Mouse (Mus musculus) heart, postnatal 14 days (tissue): ENCODE data around the gene Ticrr. TPM values are rescaled to one million over a fixed set of nuclear protein-coding genes. Genes with fewer than 3 reads are reported as not detected.

Source experiments
- DNase-seq, 2 experiments: peaks; one replicate each; pipeline ENCODE4 v3.0.0; 2021 to 2022
- intact Hi-C: fragments of 180-260 bp; cut with DNase I; formaldehyde crosslinking; loops from one replicate; pipeline ENCODE4 v1.15.1; 2025
- long read RNA-seq, 2 experiments: library from polyadenylated mRNA; stranded (forward); transcript quantifications; one replicate each; pipeline ENCODE4 v2.0.0; 2021
- total RNA-seq, 2 experiments: library from RNA; stranded (reverse); gene quantifications; 2 replicates each; pipeline ENCODE4 v1.2.3; 2021

Gene Ticrr
- total RNA-seq, result 1 to 10 TPM in 1 of 2 experiments, under 1 TPM in 1; 0.29 to 1.2 TPM
- long read RNA-seq, experiment 1, partial matches to known transcripts, result 1 of 2 reads
- long read RNA-seq, experiment 1, other reads (novel, unspliced or antisense), result 0 of 2 reads
- long read RNA-seq, experiment 2, result 0 reads

DNA sequence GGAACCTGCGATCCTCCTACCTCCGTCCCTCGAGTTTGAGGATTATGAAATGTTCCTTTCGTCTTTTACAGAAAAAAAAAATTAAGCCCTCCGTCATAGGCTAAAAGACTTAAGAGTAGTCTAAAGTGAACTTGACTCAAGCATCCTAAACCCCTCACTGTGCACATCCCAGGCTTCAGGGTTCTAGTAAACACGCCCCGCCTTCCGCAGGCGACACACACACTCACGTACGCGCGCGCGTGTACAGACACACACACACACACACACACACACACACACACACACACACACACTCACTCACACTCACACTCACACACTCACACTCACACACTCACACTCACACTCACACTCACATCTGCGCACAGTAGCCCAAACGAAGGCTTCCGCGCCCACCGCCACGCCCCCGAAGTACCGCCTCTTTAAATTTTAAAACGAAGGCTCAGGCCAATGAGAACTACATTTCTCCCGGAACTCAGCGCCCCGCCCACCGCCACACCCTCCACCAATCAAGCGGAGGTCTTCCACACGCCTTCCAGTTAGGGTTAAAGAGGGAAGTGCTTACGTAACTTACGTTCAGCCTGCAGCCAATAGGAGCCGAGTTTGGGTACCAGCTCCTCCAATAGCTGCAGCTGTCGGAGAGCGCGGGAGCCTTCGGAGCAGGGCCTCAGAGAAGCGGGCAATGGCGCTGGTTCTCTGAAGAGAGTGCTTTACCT is at the start of gene Ticrr:
Gene Ticrr, plus strand, starts transcription at position 619 of the 713 bp plus-strand sequence.
- DNase-seq, result peak; percentile 94 to 96
- intact Hi-C loops, result no loop called here

DNA sequence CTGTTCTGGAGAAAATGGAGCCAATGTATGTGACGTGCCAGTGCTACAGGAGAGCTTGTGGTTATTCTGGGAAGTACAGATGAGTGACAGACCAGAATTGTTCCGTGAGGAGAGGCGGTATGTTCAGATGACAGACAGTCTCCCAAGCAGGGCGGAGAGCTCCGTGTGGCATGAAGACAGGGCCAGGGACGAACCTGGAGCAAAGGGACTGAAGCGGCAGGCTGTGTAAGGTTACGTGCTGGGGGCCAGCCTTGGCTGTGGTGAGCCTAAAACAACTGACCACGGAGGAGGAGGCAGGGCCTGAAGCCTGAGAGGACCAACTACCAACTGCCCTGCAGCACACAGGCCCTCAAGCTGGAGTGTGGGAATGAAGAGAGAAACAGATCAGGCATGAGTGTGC is 48.1 kb upstream of the Ticrr start:
- DNase-seq, result no peak
- intact Hi-C loops, result loop anchor here (1.0 to 5.0 kb wide), 2 partner anchors 117 to 175 kb away; no protein-coding TSS in a partner anchor

DNA sequence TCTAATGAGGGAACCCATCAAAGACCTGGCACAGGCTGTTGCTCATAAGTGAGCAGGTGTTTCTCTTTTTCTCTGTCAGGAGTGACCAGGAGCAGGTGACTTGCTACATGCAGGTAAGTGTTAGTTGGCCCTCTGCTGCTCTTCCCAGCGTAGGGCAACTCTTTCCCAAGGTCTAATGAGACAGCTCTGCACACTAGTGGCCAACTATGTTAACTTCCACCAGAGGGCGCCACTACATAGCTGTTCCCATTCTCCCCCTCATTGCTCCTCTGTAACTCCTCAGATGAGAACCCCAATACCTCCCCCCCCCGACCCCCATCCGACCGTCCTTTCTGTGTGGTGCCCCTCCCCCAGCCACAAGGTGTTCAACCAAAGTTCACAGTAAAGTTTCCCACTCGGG is 47.2 kb upstream of the Ticrr start:
- DNase-seq, result peak; percentile 44 to 71
- intact Hi-C loops, result loop anchor here (1.0 to 5.0 kb wide), 2 partner anchors 117 to 175 kb away; no protein-coding TSS in a partner anchor

DNA sequence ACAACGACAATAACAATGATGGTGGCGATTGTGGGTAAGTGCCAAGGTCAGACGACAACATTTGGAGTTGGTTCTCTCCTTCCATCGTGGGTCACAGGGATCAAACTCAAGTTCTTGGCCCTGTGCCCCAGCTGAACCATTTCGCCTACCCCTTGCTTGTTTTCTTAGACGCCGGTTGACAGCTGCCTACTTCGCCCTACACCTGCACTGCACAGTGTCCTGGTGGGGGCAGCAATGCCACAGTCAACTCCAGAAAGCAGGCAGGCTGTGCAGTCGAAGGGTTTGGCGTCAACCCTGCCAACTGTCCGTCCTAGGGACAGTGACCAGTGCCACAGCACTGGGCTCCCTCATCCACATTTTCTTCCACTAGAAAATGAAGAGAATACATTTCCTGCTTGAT is 46.7 kb upstream of the Ticrr start:
- intact Hi-C loops, result loop anchor here (5.0 kb wide), 1 partner anchor 174 kb away; no protein-coding TSS in a partner anchor

DNA sequence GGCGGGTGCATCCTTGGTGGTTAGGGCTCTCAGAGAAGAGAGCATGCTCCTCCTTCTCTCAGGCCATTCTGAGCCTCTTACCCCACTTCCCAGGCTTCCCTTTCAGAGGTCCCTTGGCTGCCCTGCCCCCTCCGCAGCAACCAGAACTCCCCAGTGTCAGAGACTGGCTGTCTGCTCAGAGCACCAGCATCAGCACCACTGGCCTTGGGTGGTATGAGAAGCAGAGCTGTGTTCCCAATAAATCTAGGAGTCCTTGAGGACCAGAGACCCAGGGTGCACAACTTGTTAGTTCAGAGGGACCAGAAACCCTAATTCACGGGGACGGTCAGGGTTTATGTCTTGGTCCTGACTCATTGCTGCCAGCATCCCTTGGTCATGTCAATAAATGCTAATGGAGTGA is 45.0 kb upstream of the Ticrr start:
- no peak for DNase-seq
- intact Hi-C loops, result no loop called here

More for the DNA sequence above, 46.7 kb upstream of the Ticrr start:
- peak; percentile 12 to 19 for DNase-seq

DNA sequence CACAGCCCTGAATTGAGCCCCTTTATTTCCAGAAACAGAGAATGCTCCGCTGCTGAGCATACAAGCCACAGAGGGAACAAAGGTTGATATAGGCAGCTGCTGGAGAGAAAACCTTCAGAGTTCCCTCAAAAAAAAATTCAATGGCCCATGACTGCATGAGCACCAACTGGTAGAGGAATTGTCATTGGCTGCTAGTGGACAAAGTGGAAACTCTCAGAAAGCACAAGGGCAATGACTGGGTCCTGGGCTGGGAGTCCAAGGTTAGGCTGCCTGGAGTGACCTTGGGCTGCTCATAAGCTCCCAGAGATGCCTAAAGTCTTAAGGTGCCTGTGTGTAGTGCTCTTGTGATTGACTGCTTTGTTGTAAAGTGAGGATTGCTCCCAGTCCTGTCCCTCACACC is 44.1 kb upstream of the Ticrr start:
- intact Hi-C loops, result no loop called here
- DNase-seq, result no peak

DNA sequence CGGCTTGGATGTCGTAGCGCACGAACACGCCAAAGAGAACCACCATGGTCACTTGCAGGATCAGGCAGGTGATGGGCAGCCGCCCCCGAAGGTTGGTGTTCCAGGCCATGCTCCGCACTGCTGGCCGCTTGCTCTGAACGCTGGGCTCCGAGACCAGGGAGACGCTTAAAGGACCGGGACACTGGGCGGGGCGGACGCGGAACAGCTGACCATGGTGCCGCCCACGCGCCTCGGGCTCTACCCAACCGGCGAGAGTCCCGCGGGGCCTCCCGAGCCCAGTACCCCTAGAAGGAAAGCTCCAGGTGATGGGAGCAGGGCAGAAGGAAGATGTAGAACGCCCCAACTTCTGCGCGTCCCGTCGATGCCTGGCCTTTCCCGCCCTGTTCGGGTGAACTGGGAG is 42.6 kb upstream of the Ticrr start, which contains the start of gene Rhcg:
Gene Rhcg, minus strand, starts transcription at position 240 of the 400 bp plus-strand sequence.
- DNase-seq, result no peak
- intact Hi-C loops, result no loop called here

DNA sequence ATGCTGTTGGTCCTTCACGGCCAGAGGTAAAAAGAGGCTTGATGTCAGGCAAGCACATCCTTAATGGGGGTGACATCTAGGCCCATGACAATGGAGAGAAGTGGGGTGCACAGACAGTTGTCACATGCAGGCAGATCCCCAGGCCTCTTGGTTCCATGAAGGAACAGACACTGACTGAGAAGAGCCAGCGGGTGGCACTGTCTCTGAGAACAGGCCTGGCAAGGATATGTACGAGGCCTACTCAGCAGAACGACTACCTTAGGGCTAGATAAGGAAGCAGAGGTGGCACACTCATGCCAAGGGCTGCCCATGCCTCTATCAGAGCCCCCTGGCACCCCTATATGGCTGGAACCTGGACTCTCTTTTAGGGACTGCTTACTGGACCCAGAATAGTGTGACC is 40.5 kb upstream of the Ticrr start:
- intact Hi-C loops, result no loop called here

DNA sequence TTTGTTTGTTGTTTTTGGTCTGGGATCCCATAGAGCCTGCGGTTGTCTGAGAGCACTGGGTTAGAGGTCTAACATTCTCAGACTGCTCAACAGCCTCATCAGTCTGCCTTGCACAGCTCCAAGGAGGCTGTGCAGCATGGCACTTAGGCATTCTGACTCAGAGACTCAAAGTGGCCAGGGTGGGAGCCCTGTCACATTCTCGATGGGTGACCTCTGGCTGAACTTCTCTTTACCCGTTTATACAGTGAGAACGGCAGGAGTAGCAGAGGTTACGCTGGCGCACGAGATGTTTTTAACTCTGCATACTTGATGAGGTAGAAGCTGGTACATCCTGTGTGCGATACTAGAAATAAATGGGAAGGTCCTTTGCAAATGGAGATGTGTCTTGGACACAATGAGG is 36.9 kb upstream of the Ticrr start:
- intact Hi-C loops, result no loop called here
- no peak for DNase-seq

More for the DNA sequence above, 40.5 kb upstream of the Ticrr start:
- no peak for DNase-seq

DNA sequence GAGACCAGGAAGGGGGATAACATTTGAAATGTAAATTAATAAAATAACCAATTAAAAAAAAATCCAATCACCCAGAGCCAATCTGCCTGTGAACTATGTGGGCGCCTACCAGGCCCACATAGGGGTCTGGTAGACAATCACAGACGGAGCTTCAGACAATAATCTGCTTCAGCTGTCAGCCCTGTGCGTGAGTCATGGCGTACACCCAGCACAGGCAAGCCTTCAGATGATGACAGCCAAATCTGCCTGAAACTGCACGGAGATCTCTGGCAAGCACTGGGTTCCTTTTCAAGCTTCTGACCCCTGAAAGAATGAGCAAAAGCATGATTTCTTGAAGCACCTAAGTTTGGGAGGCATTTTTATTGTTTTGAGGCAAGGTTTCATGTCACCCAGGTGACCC is 33.8 kb upstream of the Ticrr start:
- intact Hi-C loops, result no loop called here
- DNase-seq, result no peak

DNA sequence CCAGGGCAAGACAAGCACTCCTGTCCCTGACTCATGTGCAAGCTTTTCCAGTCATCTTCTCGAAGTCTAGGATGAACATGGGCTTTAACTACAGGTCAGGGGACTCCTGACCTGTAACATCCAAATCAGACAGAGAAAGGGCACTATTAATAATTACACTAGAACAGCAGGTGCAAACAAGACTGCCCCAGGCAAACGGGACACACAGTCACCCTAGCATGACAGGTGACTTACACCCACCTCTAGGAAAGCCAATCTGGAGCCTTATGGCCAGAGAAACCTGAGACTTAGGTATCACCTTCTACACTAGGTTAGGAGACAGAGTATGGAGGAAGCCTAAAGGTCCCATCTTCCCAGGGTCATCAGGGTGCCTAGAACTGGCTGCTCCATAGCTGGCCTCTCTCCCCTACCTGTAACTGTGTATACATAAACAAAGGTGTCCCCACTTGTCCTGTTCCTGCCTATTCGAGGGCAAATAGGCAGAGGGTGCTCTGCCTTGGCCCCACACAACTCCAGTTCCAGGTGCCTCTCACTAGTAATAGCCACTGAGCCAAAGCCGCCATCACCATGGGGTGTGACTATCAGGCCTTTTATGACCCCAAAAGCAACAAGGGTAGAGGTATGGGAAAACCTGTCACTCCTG is 31.6 kb upstream of the Ticrr start:
- intact Hi-C loops, result no loop called here
- no peak for DNase-seq

DNA sequence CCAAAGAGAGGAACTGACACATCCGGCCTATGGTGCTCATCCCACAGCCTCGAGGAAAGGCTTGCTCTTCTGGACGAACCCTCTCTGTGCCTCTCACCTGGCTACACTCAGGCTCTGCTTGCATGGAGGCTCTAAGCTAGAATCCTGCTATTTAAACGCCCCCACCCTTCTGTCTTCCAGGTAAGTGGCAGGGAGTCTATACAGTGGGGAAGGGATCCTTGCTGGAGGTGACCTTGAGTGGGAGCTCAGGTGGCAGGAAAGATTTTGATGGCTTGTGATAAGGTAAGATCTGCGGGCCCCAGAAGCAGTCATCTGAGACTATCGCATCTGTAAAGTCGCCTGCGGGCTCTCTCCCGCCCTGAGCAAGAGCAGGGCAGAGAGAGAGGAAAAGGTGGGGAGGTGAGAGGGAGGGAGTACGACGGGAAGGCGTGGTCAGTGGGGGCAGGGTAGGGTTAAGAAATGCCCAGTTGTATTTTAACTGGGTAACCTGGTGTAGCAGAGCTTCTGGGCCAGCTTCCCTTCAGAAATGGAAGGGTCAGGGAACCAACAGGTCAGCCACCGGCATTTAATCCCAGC is 28.1 kb upstream of the Ticrr start:
- intact Hi-C loops, result no loop called here

DNA sequence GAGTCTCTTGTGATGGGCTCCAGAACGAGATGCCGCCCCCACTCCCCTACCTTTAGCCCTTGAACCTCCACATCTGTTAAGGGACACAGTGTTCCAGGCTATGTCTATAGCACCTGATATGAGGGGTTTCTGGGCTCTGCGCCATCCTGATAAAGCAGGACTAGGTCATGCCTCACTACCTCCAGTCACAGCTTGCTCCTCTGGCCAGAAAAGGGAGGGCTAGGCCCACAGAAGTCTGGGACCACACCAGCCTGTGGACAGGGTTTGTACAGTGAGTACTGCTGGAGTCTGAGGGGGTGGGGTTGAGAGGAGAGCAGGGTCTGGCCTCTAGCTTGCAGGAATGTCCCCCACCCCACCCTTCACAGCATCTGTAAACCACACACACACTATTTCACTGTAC is 12.8 kb upstream of the Ticrr start:
- intact Hi-C loops, result no loop called here
- DNase-seq, result peak; percentile 6 to 19

More for the DNA sequence above, 28.1 kb upstream of the Ticrr start:
- no peak for DNase-seq

DNA sequence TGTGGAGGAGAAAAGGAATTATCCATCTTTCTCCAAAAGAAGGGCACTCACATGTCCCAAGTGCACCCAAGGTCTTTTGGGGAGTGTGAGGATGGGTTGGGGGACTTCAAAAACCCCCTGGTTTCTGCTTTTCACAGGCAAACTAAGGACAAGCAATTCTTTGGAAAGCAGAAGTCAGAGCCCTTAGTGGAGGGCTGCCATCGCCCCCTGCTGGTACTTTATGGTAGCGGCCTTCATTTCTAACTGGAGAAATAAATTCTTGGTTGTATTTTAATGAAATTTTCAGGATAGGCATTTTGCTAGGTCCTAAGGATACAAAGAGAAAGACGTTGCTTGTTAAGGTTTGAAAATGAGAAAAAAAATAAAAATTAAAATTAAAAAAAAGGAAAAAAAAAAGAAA is 11.0 kb upstream of the Ticrr start:
- DNase-seq, result peak; percentile 25 to 64
- intact Hi-C loops, result loop anchor here (2.0 kb wide), 1 partner anchor 152 kb away; no protein-coding TSS in a partner anchor

DNA sequence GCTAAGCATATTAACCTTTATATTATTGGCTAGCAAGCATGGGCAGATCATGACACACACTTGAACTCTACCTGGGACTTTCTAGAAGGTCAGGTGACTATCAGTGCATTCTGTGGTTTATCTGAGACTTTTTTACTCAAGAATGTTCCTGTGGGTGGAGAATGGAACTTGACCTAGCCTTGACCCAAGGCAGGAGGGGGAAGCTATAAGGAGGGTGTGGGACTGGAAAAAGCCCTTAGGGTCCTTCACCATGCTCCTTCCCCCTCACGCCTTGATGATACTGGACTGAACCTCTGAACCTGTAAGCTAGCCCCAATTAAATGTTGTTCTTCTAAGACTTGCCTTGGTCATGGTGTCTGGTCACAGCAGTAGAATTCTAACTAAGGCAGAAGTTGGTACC is 5.8 kb upstream of the Ticrr start:
- no peak for DNase-seq
- intact Hi-C loops, result no loop called here

DNA sequence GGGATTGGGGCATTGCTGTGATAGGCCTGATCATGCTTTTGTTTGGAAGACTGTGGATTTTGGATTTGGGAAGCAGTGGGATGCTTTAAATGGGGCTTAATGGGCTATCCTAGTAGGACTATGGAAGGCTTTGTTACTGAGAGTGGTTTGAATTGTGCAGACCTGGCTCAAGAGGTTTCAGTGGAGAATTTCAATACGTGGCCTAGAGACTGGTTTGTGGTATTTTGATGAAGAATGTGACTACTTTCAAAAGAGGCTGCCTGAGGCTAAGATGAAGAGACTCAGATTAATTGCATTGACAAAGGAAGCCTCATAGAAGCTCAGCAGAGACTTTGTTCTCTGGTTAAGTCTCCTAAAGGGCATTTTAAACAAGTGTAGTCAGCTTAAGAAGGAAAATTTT is 5.4 kb upstream of the Ticrr start:
- DNase-seq, result no peak
- intact Hi-C loops, result no loop called here

DNA sequence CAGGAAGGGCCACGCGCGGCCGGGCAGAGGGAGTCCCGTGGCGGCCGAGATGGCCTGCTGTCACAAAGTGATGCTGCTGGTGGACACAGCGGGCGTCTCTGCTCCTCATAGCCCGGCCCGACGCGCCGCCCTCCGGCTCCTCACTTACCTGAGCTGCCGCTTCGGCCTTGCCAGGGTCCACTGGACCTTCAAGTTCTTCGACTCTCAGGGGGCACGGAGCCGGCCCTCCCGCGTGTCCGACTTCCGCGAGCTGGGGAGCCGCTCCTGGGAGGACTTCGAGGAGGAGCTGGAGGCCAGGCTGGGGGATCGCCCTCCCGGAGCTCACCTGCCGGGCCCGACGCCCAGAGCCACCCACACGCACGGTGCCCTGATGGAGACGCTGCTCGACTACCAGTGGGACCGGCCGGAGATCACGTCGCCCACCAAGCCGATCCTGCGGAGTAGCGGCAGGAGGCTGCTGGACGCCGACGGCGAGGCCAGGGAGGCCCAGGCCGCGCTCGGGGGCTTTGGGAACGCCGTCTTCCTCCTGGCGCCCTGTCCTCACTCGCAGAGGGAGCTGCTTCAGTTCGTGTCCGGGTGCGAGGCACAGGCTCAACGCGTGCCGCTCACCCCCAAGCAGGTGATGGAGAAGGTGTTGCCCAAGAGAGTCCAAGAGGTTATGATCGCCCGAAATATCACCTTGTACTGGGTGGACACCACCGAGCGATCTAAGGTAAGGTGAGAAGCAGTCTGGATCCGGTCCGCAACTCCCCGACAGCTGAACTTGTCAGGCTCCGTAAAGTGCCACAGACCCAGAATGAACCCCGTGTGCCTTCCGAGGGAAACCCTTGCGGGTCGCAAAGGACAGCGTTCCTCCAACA is 525 bp downstream of the Ticrr start:
- intact Hi-C loops, result no loop called here
- no peak for DNase-seq

DNA sequence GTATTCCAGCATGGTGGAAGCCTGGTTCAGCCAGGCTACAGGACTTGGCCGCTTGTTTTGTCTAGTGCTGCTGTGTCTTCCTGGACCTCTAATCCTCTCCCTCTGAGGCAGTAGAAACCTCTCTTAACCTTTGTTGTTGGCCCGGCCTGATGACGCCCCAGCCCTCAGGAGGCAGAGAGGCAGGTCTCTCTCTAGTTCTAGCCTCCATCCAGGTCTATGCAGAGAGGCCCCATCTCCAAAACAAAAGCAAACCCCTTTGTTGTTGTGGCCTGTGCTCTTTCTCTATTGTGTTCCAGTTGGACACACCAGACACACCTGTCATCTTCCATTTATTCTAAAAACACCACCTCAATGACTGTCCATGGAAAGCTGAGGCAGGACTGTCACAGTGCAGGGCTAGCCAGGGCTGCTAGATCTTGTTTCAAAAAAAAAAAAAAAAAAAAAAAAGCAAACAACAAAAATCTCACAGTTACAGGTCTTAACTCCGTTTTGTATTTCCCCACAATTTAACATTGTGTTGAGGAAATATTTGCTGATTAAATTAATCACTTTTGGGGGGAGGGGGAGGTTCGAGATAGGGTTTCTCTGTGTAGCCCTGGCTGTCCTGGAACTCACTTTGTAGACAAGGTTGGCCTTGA is 1.4 kb downstream of the Ticrr start:
- DNase-seq, result no peak
- intact Hi-C loops, result no loop called here

DNA sequence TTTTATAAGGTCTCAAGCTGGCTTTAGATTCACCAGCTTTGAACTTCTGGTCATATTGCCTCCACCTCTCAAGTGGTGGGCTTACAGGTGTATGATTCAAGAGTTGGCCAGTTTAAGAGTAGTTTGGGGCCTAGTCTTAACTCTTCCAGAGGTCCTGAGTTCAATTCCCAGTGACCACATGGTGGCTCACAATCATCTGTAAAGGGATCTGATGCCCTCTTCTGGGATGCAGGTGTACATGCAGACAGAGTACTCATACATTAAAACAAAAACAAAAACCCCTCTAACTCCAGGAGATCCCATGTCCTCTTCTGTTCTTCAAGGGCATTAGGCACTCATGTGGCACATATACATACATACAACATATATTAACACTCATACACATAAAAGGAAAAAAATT is 6.7 kb downstream of the Ticrr start:
- intact Hi-C loops, result loop anchor here (5.0 kb wide), 1 partner anchor 61 kb away; no protein-coding TSS in a partner anchor
- no peak for DNase-seq
